Mouse (Mus musculus) liver (tissue): ENCODE data around the gene Fam214a.

Experiments used
- DNase-seq: peaks from one replicate; pipeline ENCODE4 v3.0.0-alpha.2; 2020; ENCODE audit warnings: mixed read lengths

Fam214a gene

GRCm38 (mm10) chr9:74952756-74953247 lies at the start of gene Fam214a:
Fam214a (plus strand) TSS chr9:74952884.
- DNase-seq = peak; percentile 81

- DNase-seq = peak; percentile 44
Observed at GRCm38 (mm10) chr9:74904866-74905508, 47.7 kb upstream of the Fam214a start.

- DNase-seq = no peak
Observed at GRCm38 (mm10) chr9:74906951-74907350, 45.7 kb upstream of the Fam214a start.

DNA sequence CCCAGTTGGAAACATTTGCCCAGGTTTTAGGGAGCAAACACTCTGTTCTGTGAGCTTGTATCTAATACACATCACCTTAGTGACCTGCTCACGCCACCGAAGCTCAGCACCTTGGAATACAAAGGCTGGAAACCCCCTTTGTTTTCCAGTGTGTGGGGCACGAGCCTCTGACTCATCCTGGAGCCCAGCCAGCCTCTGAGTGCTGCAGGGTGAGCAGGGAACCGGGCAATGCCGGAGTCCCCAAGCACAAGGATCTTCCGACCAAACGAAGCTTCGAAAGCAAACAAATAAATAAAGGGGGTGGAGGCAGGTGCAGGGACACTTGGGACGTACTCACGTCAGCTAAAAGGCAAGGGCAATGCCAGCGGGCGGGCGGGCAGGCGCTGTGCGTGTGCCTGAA lies 43.4 kb upstream of the Fam214a start:
- no peak for DNase-seq

DNA sequence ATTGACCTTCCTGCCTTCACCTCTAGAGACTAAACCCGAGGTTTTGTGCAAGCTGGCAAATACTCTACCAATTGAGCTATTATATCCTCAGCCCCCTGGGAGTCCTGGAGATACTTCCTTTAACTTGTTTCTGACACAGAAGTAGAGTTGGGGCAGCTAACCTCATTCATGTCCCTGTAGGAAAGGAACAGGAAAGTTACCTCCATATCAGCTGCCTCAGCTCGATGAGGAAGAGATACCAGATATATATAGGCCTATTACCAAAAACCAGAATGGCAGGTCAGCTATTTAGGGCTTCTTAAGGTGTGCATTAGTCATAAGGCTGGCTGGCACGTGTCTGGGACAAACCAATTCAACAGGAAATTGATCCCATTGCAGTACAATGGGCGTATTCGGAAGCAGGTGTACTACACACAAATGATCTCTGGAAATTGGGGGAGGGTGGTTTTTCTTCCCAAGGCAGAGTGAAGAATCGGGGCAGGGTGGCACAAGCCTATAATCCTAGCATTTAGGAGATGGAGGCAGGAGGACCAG lies 42.4 kb upstream of the Fam214a start:
- no peak for DNase-seq

GRCm38 (mm10) chr9:74911430-74911829 lies 41.3 kb upstream of the Fam214a start:
- no peak for DNase-seq

GRCm38 (mm10) chr9:74911919-74912318 lies 40.8 kb upstream of the Fam214a start:
- no peak for DNase-seq

GRCm38 (mm10) chr9:74912619-74913376 lies 39.9 kb upstream of the Fam214a start:
- no peak for DNase-seq

DNA sequence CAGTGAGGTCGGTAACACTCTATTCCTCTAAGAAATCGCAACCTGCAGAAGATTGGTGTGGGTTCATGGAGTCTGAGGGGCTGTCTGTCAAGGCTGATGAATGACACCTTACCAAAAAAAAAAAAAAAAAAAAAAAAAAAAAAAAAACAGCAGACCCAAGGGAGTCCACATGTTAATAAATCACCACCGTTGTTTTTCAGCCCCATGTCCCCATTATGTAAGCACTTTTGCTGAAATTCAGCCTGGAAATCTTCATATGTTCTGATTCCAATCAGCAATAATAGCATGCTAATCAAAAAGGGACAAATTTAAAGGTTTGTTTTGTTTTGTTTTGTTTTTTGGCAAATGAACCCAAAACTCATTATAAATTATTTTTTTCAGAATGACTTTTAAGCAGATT lies 37.1 kb upstream of the Fam214a start:
- no peak for DNase-seq

GRCm38 (mm10) chr9:74920450-74920849 lies 32.2 kb upstream of the Fam214a start:
- no peak for DNase-seq

GRCm38 (mm10) chr9:74921422-74921821 lies 31.3 kb upstream of the Fam214a start:
- DNase-seq = no peak

DNA sequence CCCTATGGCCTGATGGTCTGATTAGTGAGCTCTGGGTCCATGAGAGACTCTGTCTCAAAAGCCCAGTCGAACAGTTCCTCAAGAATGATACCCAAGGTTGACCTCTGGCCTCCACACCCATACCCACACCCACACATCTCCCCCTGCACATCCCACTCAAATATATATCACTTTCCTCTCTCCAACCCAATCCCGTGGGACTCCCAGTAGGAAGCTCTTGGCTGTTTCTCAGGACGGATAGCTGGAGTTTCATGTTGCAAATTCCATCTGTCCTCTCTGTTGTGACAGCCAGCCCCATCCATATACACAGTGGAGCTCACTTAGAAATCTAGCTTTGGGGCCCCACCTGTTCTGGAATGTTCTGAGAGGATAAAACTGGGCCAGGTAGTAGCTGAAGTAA lies 29.8 kb upstream of the Fam214a start:
- DNase-seq = no peak

GRCm38 (mm10) chr9:74923291-74923977 lies 29.2 kb upstream of the Fam214a start:
- DNase-seq = no peak

DNA sequence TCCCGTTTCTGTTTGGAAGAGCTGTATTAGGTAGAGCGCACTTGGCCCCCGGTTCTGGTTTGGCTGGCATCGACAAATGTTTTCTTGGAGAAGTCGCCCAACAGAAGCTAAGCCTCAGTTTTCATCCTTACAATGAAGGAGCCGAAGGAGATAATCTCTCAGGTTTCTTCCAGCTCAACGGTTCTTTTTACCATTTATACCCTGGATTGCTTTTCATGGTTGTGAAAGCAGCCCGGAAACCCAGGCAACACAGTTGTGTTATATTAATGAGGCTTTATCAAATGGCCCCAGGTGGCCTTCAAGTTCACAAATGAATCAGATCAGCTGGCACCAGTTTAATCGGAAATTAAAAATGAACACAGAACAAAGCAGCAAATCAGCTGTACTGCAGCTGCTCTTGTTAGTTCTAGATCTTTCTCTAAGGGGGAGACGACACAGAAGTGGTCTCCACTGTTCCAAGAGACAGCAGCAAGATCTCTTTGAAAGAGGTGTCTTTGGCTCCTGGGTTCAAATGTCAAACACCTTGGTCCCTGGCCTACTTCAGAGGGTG lies 27.4 kb upstream of the Fam214a start:
- DNase-seq = no peak

GRCm38 (mm10) chr9:74929981-74930423 lies 22.7 kb upstream of the Fam214a start:
- no peak for DNase-seq

DNA sequence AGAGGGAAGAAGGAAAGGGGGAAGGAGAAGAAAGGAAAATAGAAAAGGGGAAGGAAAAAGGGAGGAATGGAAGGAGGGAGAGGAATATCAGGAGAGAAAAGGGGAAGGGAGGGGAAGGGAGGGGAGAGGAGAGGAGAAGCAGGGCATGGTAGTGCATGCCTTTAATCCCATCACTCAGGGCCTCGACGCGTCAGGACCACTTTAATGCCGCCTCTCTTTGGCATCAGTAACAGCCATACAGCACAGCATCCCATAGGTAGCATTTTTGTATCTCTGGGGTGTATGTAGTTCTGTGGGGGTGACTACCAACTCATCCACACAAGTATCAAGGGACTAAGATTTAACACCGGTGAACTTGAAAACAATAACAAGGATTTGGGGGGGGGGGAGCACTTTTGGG lies 22.0 kb upstream of the Fam214a start:
- no peak for DNase-seq

DNA sequence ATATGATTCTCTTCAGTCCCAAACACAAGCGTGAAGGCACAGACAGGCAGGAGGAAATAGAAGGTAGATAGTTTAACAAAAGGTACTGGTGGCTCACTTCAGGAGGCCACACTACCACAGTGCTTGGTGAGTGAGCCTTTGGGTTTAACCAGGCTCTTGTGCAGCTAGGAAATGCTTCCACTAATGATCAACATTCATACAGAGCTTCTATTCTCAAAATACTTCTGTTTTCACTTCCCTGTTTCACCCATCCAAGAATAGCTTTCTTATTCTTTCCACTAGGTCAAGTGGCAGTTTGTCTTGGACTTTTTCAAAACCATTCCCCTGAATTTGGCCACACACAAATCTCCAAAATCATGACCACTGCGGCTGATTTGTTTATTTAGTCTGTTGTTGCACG lies 17.4 kb upstream of the Fam214a start:
- no peak for DNase-seq

GRCm38 (mm10) chr9:74937761-74938160 lies 14.9 kb upstream of the Fam214a start:
- no peak for DNase-seq

DNA sequence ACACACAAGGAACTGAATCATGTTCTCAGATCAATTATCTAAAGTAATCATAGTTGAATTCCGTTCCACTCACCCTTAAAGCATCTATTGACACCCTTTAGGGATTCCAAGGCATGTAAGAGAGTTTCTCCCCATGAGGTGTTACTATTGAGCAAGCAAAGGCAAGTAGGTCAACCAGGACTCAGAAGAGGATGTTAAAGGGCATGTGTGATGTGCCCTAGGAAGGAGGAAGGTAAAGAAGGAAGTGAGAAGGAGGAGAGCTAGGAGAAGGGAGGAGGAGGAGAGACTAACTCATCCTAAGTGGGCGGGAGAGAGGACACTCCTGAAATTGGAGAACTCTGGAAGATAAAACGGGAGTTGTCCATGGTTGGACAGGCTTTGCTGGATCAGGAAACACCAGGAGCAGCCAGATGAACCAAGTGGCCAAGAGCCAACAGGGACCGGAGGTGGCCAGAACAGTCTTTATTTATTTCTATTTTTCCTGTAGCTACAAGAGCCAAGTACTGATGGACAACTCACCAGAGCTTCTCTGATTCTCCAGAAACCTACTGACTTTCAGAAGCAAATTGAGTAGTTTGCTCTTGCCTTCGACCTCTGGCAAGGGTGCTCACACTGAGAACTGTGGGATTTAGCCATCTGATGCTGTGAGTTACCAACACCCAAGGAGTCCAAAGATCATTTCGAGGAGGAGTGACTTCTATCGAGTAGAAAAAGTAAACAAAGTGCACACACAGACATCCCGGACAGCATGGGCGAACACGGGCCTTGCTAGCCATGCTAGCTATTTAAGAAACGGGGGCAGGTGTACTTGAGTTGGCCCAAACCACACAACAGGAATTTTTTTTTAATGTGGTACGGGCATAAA lies 13.8 kb upstream of the Fam214a start:
- no peak for DNase-seq

DNA sequence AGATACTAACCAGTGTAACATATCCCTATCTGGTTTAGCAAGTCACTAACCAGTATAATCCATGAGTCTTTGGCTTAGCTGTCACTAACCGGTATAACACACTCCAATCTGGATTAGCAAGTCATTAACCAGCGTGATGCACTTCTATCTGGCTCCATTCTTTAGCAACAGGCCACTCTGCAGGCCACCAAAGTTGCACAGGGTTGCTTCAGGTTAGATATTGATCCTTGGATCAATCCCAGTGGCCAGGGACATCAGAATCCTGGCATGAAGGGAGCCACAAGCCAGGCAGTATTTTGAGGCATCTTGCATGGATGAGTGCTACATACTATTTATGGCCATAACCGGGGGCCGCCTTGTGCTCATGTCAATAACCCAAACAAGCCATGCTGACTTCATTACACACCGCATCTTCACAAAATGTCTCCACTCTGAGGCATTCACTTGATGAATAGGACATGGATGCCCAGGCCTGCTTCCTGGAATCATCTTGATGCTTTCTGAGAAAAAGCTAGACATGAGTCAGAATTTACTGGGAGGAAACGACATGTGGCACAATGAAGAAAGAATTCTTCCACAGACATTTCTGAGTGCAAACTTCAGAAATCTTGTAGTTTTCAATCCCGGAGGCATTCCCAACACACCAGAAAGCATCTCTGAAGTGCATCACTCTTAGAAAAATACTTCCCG lies 5.8 kb upstream of the Fam214a start:
- DNase-seq = no peak

DNA sequence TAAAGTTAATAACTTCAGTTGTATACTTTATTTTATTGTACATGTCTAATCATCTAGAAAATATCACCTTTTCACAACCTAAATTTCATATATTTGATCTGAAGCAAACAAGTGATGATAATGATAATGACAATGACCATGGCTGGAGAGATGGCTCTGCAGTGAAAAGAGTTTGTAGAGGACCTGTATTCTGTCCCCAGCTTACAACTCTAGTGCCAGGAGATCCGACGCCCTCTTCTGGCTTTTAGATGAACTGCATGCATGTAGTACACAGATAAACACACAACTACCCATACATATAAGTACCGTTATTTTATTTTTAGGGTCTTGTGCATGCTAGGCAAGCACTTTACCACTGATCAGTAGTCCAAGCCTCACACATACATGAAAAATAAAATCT lies 1.2 kb upstream of the Fam214a start:
- no peak for DNase-seq

DNA sequence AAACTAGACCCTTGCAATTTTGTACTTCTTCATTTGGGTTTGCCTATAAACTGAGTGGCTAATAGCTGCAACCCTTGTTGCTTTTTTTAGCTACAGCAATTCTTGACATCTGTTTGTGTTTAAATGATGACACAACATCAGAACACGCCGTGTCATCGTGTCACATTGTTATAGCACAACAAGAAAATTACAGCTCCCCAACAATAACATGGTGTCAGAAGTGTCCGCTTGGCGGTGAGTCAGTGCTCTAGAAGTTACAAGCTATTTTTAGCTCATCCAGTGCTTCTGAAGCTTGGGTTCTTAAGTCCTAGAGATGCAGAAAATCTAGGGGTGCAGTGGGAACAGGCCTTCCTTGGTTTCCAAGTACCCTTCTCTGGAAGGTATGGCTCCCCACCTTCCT lies 578 bp upstream of the Fam214a start:
- DNase-seq = no peak
